Mouse (Mus musculus) retina, postnatal 7 days (tissue): ENCODE results near the gene Zfhx2.

Experiments
- DNase-seq: peaks from one replicate; pipeline ENCODE4 v3.0.0-alpha.2; 2012; ENCODE audit warnings: low read depth, low spot score

Zfhx2 gene

GRCm38 (mm10) chr14:55105836-55106809 lies 14.0 kb upstream of the Zfhx2 start, which contains the start of gene Ap1g2:
Gene Ap1g2, minus strand, starts transcription at chr14:55106593.
- no peak for DNase-seq

GRCm38 (mm10) chr14:55105386-55105785 lies 13.3 kb upstream of the Zfhx2 start:
- DNase-seq = no peak

GRCm38 (mm10) chr14:55104365-55104764 lies 12.2 kb upstream of the Zfhx2 start:
- no peak for DNase-seq

- no peak for DNase-seq
Observed at GRCm38 (mm10) chr14:55102253-55102785, 10.2 kb upstream of the Zfhx2 start.

GRCm38 (mm10) chr14:55101592-55101991 lies 9.5 kb upstream of the Zfhx2 start:
- no peak for DNase-seq

- DNase-seq = no peak
Observed at GRCm38 (mm10) chr14:55098067-55098466, 5.9 kb upstream of the Zfhx2 start.

- DNase-seq = no peak
Observed at GRCm38 (mm10) chr14:55097646-55098045, 5.5 kb upstream of the Zfhx2 start.

GRCm38 (mm10) chr14:55096573-55097087 lies 4.5 kb upstream of the Zfhx2 start:
- DNase-seq = no peak

- no peak for DNase-seq
Observed at GRCm38 (mm10) chr14:55095671-55096070, 3.5 kb upstream of the Zfhx2 start.

GRCm38 (mm10) chr14:55095263-55095662 lies 3.1 kb upstream of the Zfhx2 start:
- DNase-seq = no peak

- no peak for DNase-seq
Observed at GRCm38 (mm10) chr14:55094704-55095231, 2.6 kb upstream of the Zfhx2 start, which contains the start of gene Thtpa. Gene Thtpa, plus strand, starts transcription at chr14:55094784.

GRCm38 (mm10) chr14:55093927-55094326 lies 1.8 kb upstream of the Zfhx2 start:
- no peak for DNase-seq

- no peak for DNase-seq
Observed at GRCm38 (mm10) chr14:55091209-55091865, 787 bp downstream of the Zfhx2 start.

- no peak for DNase-seq
Observed at GRCm38 (mm10) chr14:55089199-55089947, 2.8 kb downstream of the Zfhx2 start.

GRCm38 (mm10) chr14:55086009-55086514 lies 6.1 kb downstream of the Zfhx2 start:
- no peak for DNase-seq

- DNase-seq = no peak
Observed at GRCm38 (mm10) chr14:55085324-55086008, 6.7 kb downstream of the Zfhx2 start.

GRCm38 (mm10) chr14:55083481-55083880 lies 8.6 kb downstream of the Zfhx2 start:
- DNase-seq = no peak

- no peak for DNase-seq
Observed at GRCm38 (mm10) chr14:55081105-55081504, 11.0 kb downstream of the Zfhx2 start.

- no peak for DNase-seq
Observed at GRCm38 (mm10) chr14:55079214-55079970, 12.7 kb downstream of the Zfhx2 start.
